Mouse (Mus musculus): Measurements from ENCODE around the gene St7.

GRCm38 (mm10) chr6:17942344-17942743, 249.6 kb downstream of the St7 start:
- TF ChIP-seq TCF12 (IDR thresholded peaks at IDR 0.05; ENCODE audit: insufficient read depth, poor library complexity, severe bottlenecking) (no peak), CEBPB (IDR thresholded peaks at IDR 0.05; ENCODE audit: insufficient read depth, poor library complexity, severe bottlenecking) (no peak), POLR2AphosphoS2 (IDR thresholded peaks at IDR 0.05; ENCODE audit: insufficient read length, low read depth) (no peak), POLR2A (IDR thresholded peaks at IDR 0.05; ENCODE audit: insufficient read length, low read depth) (no peak), MAX (IDR thresholded peaks at IDR 0.05; ENCODE audit: low read depth) (no peak), E2F4 (IDR thresholded peaks at IDR 0.05; ENCODE audit: insufficient read depth) (no peak)
